Mouse (Mus musculus): ENCODE measurements around the gene Gsc.
"Not testable (repeated sequence)": the region's sequence is repeated elsewhere in the genome, so short reads cannot be mapped to it uniquely, and the experiment has no call there.

Gene Gsc

DNA sequence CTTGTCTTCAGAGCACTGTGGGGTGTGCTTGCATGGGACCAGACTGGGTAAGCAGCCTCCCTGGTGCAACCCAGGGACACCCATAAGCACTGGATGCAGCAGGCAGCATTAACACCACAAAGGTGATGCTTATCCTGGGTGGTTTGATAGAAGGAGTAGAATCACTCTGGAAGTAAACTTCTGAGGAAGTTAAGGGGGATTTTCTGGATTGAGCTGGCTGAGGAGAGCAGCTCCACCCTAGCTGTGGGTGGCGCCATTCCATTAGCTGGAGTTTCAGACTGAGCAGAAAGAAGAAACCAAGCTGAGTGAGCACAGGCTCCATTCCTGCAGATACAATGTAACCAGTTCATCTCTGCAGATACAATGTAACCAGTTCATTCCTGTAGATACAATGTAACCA lies 20.1 kb downstream of the Gsc start:
- in situ Hi-C loops (cut with MboI): no loop called here

- in situ Hi-C loops (cut with MboI): no loop called here
These were observed 22.9 kb downstream of the Gsc start for GRCm38 (mm10) chr12:104450257-104450656.

DNA sequence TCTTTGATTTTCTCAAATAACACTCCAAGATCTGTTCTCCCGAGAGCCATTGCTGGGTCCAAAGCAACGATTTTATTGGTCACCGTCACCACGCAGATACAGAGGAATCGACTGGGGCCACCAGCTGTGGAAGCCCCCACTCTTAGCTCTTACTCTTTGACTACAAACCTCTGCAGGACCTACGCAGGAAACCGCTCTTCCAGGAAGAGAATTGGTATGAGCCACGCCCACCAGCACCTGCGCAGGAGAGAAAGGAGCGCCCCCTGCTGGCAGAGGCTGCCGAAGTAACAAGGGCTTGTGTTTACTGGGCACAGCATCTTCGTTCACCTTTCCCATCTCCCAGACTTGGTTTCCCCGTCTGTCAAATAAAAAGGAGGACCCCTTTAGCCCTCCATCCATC lies 25.0 kb downstream of the Gsc start:
- in situ Hi-C loops (cut with MboI): no loop called here

- in situ Hi-C loops (cut with MboI): not testable (repeated sequence)
These were observed 26.1 kb downstream of the Gsc start for GRCm38 (mm10) chr12:104447056-104447455.

DNA sequence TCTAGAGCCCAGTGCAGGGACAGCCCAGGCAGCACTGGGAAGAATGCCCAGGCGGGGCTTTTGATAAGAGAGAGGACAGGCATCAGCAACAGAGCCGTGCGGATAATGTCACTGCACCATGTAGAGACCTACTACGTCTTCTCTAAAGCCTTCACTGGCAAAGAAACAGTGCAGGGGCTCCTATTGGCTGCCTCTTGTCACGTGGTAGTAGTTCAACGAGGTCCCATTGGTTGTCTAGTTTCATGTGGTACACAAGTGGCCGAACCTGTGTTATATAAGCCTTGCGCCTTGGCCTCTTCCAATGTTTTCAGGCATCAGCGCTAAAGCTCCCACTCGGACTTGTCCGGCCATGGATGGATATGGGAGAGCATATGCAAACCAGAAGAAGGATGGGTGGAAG lies 29.4 kb downstream of the Gsc start:
- in situ Hi-C loops (cut with MboI): no loop called here

GRCm38 (mm10) chr12:104440087-104440760 lies 32.9 kb downstream of the Gsc start:
- in situ Hi-C loops (cut with MboI): no loop called here

DNA sequence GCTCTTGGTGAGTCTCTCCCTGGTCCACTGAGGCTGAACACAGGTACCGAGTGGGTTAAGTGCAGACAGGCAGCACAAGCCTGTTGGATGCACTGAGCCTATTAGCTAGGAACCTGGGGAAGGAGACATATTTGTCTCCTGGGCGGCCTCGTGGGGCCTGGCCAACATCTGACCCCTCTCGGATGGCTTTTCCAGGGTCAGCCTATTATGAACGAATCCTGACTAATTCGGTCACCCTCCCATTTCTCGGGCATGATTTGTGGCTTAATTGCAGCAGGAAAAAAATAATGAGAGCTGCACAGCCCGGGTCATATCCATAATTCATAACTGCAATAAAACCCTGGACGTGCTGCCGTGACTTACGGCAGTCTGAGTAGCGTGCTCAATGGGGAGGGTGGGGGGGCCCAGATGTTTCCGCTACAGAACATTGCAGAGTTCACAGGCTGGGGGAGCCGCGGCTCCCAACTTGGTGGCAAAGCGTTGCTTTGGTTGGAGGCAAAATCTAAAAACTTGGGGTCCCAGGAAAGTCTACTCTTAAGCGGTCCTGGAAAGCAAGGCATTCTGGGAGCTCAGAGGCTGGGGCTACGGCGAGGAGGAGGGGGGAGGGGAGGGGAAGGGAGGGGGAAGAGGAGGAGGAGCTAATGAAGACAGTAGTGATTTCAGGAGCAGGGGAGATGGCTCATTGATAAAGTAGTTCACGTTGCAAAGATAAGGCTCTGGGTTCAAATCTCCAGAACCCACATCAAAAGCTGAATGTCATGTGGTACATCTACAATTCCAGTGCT lies 39.0 kb downstream of the Gsc start:
- in situ Hi-C loops (cut with MboI): no loop called here

GRCm38 (mm10) chr12:104433214-104433613 lies 39.9 kb downstream of the Gsc start:
- in situ Hi-C loops (cut with MboI): no loop called here

DNA sequence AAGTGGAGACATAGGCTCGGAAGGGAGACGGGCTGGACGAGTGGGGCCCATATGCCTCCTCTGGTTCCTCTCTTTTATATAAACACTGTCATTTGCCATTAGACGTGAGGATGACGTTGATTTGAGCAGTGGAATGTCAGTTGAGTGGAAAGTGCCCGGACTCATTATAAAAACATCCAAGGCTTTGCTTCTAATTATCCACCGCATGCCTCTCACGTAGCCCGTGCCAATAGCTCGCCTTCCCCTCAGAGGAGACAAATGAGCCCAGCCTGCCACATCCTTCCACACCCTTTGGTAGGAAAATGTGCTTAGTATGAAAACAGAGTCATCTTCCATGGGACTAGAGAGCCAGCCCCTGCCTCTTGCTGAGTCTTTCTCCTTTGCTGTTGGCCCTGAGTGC lies 41.8 kb downstream of the Gsc start:
- in situ Hi-C loops (cut with MboI): no loop called here

DNA sequence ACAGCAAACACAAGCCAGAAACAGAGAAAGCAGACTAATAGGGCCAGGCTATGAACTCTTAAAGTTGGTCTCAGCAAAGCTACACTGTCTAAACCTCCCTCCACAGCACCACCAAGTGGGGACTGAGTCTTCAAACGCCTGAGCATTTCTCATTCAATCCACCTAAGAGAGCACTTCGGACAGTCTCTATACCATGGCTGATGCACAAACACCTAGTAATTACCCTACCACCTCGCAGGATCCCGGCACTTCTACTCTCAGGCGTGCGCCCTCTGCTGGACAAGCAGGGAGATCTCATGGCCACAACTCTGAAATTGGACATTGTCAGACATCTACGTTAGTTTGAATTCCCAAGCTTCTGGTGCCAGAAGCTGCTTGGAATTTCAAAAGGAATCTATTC lies 46.2 kb downstream of the Gsc start:
- in situ Hi-C loops (cut with MboI): loop anchor here (10.0 kb wide), 1 partner anchor 432 kb away; no protein-coding TSS in a partner anchor

- in situ Hi-C loops (cut with MboI): loop anchor here (10.0 kb wide), 1 partner anchor 431 kb away; no protein-coding TSS in a partner anchor
These were observed 47.5 kb downstream of the Gsc start for GRCm38 (mm10) chr12:104425591-104425990.

GRCm38 (mm10) chr12:104422615-104423392 lies 50.3 kb downstream of the Gsc start:
- in situ Hi-C loops (cut with MboI): loop anchor here (10.0 kb wide), 1 partner anchor 428 kb away; no protein-coding TSS in a partner anchor

Measured in mature B cell (primary cell).